Mouse (Mus musculus) hindbrain, embryonic 11.5 days (tissue): ENCODE results near the gene 2310030G06Rik. TPM values are rescaled to one million over a fixed set of nuclear protein-coding genes. Genes with fewer than 3 reads are reported as not detected.

ENCODE experiments used
- ATAC-seq: fragments of 200-750 bp; cut with Nextera tagmentation; 2 replicates; pipeline ENCODE4 v1.8.0; 2017; ENCODE audit warnings: mild to moderate bottlenecking, moderate TSS enrichment, moderate library complexity; ENCODE audit not compliant: low FRiP score
- DNase-seq: peaks from one replicate; pipeline ENCODE4 v3.0.0-alpha.2; 2015; ENCODE audit warnings: low spot score
- H3K27ac ChIP-seq: fragments of 300-500 bp; sonication (generic); 2 replicates; pipeline ENCODE4 v1.5.1; 2014; ENCODE audit warnings: mild to moderate bottlenecking, low read depth, low read length
- H3K27me3 ChIP-seq: fragments of 300-500 bp; sonication (generic); 2 replicates; pipeline ENCODE4 v1.6.1; 2014; ENCODE audit warnings: mild to moderate bottlenecking, low read length, moderate library complexity, mixed read lengths; ENCODE audit not compliant: control insufficient read depth, insufficient read depth
- H3K36me3 ChIP-seq: fragments of 300-500 bp; sonication (generic); 2 replicates; pipeline ENCODE4 v1.6.1; 2014; ENCODE audit warnings: mild to moderate bottlenecking, low read length, moderate library complexity, mixed read lengths; ENCODE audit not compliant: control insufficient read depth, insufficient read depth
- H3K4me1 ChIP-seq: fragments of 300-500 bp; sonication (generic); replicated peaks from 2 replicates; pipeline ENCODE4 v1.6.1; 2014; ENCODE audit warnings: low read length, mixed read lengths; ENCODE audit not compliant: control insufficient read depth, insufficient read depth
- H3K4me2 ChIP-seq: fragments of 300-500 bp; sonication (generic); replicated peaks from 2 replicates; pipeline ENCODE4 v1.6.1; 2014; ENCODE audit warnings: mild to moderate bottlenecking, low read depth, low read length
- H3K4me3 ChIP-seq: fragments of 300-500 bp; sonication (generic); 2 replicates; pipeline ENCODE4 v1.5.1; 2014; ENCODE audit warnings: low read depth, low read length
- H3K9ac ChIP-seq: fragments of 300-500 bp; sonication (generic); 2 replicates; pipeline ENCODE4 v1.6.1; 2014; ENCODE audit warnings: low read depth, low read length
- H3K9me3 ChIP-seq: fragments of 300-500 bp; sonication (generic); 2 replicates; pipeline ENCODE4 v1.6.1; 2016; ENCODE audit warnings: low read length; ENCODE audit not compliant: control insufficient read depth
- WGBS: fragments of 180-500 bp; shearing (Covaris S2); extraction: QIAGEN DNeasy Blood & Tissue Kit; methylation state at CpG from one replicate; pipeline ENCODE4 v1.1.7; 2014; 5-methylcytosine and 5-hydroxymethylcytosine counted together
- polyA plus RNA-seq: library from polyadenylated mRNA; unstranded; fragments of >200 nt; fragmentation: Nextera tagmentation; extraction: Ambion mirVana; gene quantifications from 2 replicates; pipeline ENCODE4 v1.2.1, GENCODE M21; 2014

Gene 2310030G06Rik
- polyA plus RNA-seq, 1 experiment from 2014 or later, result 1.3 TPM

DNA sequence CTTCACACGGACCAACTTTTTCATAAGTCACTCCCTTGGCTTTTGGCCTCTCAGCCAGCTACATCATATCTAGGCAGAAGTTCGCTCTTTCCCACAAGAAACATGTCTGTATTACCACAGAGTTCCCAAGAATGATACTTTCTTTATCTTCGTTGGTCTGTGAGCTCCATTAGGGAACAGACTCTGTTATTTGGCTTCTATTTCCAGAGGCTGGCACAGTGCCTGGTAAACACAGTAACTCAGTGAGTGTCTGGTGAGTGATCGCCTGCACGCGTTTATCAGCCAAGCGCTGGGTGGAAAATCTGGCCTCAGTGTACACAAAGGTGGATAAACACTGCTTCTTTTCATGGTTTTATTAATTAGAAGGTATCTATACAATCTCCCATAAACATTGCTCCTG, 22.9 kb downstream of the 2310030G06Rik start:
- Histone ChIP-seq H3K4me1 (no peaks in the 10 kb centered on the region), H3K27ac (no peak overlapping the region), H3K9ac (no peak overlapping the region), H3K4me2 (no peak overlapping the region), H3K36me3 (no peaks in the 10 kb centered on the region), H3K27me3 (no peaks in the 10 kb centered on the region), H3K9me3 (no peaks in the 10 kb centered on the region), H3K4me3 (no peak overlapping the region)
- 78% methylated on average over 7 of the region's 7 CpGs for WGBS
- DNase-seq (no peak), ATAC-seq (no peak)

DNA sequence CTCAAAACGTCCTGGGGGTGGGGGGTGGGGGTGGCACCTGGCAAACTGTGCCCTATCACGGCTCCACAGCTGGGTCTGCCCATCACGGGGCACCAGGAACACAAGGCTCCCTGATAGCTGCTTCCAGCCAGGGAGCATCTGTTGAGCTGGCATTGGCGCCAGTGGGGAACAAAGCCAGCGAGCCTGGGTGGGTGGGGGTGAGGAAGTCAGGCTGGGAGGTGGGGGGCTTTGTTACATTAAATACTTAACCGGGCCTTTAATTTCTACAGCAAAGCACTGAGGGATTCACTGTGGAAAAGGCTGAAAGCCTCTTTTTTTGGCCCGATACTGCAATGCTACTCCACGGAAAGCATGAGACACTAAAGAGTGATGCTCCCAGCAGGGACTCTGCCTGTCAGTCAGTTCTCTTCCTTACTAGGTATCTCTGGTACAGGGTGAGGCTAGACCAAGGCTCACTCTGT, 23.9 kb downstream of the 2310030G06Rik start:
- Histone ChIP-seq H3K9ac (no peak overlapping the region), H3K27me3 (no peaks in the 10 kb centered on the region), H3K4me1 (no peaks in the 10 kb centered on the region), H3K4me2 (no peak overlapping the region), H3K27ac (no peak overlapping the region), H3K4me3 (no peak overlapping the region), H3K9me3 (no peaks in the 10 kb centered on the region), H3K36me3 (no peaks in the 10 kb centered on the region)
- DNase-seq (no peak), ATAC-seq (no peak)
- WGBS, result 40% methylated on average over 8 of the region's 8 CpGs

GRCm38 (mm10) chr9:50721061-50721460, 25.3 kb downstream of the 2310030G06Rik start:
- no peaks in the 10 kb centered on the region for H3K4me1 ChIP-seq
- H3K4me2 ChIP-seq, result no peak overlapping the region
- WGBS, result 43% methylated on average over 12 of the region's 12 CpGs
- no peaks in the 10 kb centered on the region for H3K9me3 ChIP-seq
- H3K27me3 ChIP-seq, result no peaks in the 10 kb centered on the region
- no peak overlapping the region for H3K4me3 ChIP-seq
- no peak overlapping the region for H3K27ac ChIP-seq
- no peak overlapping the region for H3K9ac ChIP-seq
- no peak for DNase-seq
- no peaks in the 10 kb centered on the region for H3K36me3 ChIP-seq
- ATAC-seq, result no peak

GRCm38 (mm10) chr9:50718878-50719277, 27.5 kb downstream of the 2310030G06Rik start:
- no peaks in the 10 kb centered on the region for H3K36me3 ChIP-seq
- ATAC-seq, result no peak
- H3K9me3 ChIP-seq, result no peaks in the 10 kb centered on the region
- H3K9ac ChIP-seq, result no peak overlapping the region
- no peaks in the 10 kb centered on the region for H3K4me1 ChIP-seq
- no peaks in the 10 kb centered on the region for H3K27me3 ChIP-seq
- H3K4me2 ChIP-seq, result no peak overlapping the region
- WGBS, result 83% methylated on average over 4 of the region's 4 CpGs
- H3K4me3 ChIP-seq, result no peak overlapping the region
- DNase-seq, result no peak
- H3K27ac ChIP-seq, result no peak overlapping the region

GRCm38 (mm10) chr9:50714188-50714587, 32.1 kb downstream of the 2310030G06Rik start:
- Histone ChIP-seq H3K36me3 (no peaks in the 10 kb centered on the region), H3K4me1 (no peaks in the 10 kb centered on the region), H3K9me3 (no peaks in the 10 kb centered on the region), H3K27me3 (no peaks in the 10 kb centered on the region), H3K9ac (no peak overlapping the region), H3K4me2 (no peak overlapping the region), H3K4me3 (no peak overlapping the region), H3K27ac (no peak overlapping the region)
- WGBS, result 60% methylated on average over 4 of the region's 4 CpGs
- no peak for ATAC-seq
- DNase-seq, result no peak

GRCm38 (mm10) chr9:50711337-50711736, 35.0 kb downstream of the 2310030G06Rik start:
- no peak for ATAC-seq
- Histone ChIP-seq H3K27ac (no peak overlapping the region), H3K4me2 (no peak overlapping the region), H3K9ac (no peak overlapping the region), H3K4me3 (no peak overlapping the region), H3K36me3 (no peaks in the 10 kb centered on the region), H3K27me3 (no peaks in the 10 kb centered on the region), H3K9me3 (no peaks in the 10 kb centered on the region), H3K4me1 (no peaks in the 10 kb centered on the region)
- WGBS, result 89% methylated on average over 4 of the region's 4 CpGs
- DNase-seq, result no peak

DNA sequence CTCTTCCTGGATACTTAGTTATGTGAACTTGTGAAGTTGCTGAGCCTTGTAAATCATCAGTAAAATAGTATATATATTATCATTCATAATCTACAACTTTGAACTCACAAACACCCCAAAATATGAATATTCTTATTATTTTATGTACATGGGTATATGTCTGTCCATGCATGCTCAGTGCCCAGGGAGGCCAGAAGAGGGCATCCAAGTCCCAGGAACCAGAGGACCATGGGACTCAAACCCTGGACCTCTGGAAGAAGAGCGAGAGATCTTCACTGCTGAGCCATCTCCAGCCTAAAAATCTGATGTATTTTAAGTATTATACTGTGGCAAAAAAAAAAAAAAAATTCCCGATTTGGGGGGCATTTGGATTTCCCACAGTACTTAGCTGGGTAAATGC, 37.2 kb downstream of the 2310030G06Rik start:
- Histone ChIP-seq H3K36me3 (no peaks in the 10 kb centered on the region), H3K27ac (no peak overlapping the region), H3K27me3 (no peaks in the 10 kb centered on the region), H3K9ac (no peak overlapping the region), H3K4me2 (no peak overlapping the region), H3K4me1 (no peaks in the 10 kb centered on the region), H3K9me3 (no peaks in the 10 kb centered on the region), H3K4me3 (no peak overlapping the region)
- DNase-seq (peak; percentile 58), ATAC-seq (no peak)
- WGBS, result 31% methylated on average over 2 of the region's 2 CpGs

- ATAC-seq, result no peak
- H3K9me3 ChIP-seq, result no peaks in the 10 kb centered on the region
- no peaks in the 10 kb centered on the region for H3K4me1 ChIP-seq
- H3K4me3 ChIP-seq, result no peak overlapping the region
- no peak for DNase-seq
- H3K9ac ChIP-seq, result no peak overlapping the region
- H3K4me2 ChIP-seq, result no peak overlapping the region
- H3K27me3 ChIP-seq, result peaks cover 6% of the 10 kb centered on the region; the same call in 1 of the 2 replicates
- H3K36me3 ChIP-seq, result no peaks in the 10 kb centered on the region
- H3K27ac ChIP-seq, result no peak overlapping the region
- 39% methylated on average over 6 of the region's 6 CpGs for WGBS
Measured at GRCm38 (mm10) chr9:50704907-50705306, 41.4 kb downstream of the 2310030G06Rik start.

DNA sequence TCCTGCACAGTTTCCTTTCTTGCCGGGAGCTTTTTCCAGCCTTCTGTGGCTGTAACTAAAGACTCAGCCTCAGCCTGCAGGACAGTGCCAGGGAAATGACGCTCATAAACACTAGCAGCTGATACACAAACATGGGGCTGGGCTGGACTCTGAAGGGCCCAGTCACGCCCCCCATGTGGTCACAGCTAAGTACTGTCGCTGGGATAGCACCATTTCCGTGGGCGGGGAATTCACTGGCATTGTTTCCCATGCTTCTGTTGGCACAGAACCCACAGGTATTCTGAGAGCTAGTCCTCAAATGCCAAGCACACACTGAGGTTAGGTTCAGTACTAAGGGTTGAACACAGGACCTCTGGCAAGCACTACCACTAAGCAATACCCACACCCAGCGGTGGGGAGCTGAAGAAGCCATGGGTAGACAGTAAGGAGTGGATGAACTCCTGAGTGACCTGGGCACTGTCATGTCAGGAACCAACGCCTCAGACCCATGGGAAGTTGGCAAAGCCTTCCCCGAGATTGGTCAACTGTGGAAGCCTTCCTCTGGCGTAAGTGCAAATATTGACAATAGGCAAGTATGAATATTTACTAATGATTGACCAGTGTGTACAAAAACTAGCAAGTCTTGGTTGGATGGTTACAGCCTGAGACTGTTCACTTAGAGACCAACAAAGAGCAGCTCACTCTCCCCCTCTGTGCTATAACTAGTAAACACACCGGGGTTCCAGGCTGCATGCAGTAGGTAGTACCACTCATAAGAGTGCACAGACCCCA, 45.2 kb downstream of the 2310030G06Rik start:
- no peak overlapping the region for H3K4me2 ChIP-seq
- no peak overlapping the region for H3K27ac ChIP-seq
- H3K4me1 ChIP-seq, result 0 out of 2 replicates have a peak, but pooled peaks cover 4% of the 10 kb centered on the region
- 67% methylated on average over 11 of the region's 11 CpGs for WGBS
- no peak overlapping the region for H3K4me3 ChIP-seq
- DNase-seq, result no peak
- no peak for ATAC-seq
- peaks cover 10% of the 10 kb centered on the region for H3K27me3 ChIP-seq
- no peak overlapping the region for H3K9ac ChIP-seq
- H3K9me3 ChIP-seq, result no peaks in the 10 kb centered on the region
- no peaks in the 10 kb centered on the region for H3K36me3 ChIP-seq
